Mouse (Mus musculus) MEL (cell line): ENCODE measurements around the gene Fads1. TPM values are rescaled to one million over a fixed set of nuclear protein-coding genes. Genes with fewer than 3 reads are reported as not detected.

Experiments used
- DNase-seq: peaks from one replicate; pipeline ENCODE4 v3.0.0; 2011; ENCODE audit warnings: low read depth, low spot score
- H3K27ac ChIP-seq: 2 replicates; pipeline ENCODE4 v1.5.1; 2012; ENCODE audit warnings: low read depth, mild to moderate bottlenecking, control low read depth, low read length, moderate library complexity; ENCODE audit not compliant: control insufficient read depth
- H3K27me3 ChIP-seq, 2 experiments: fragments of 150-350 bp in 1 of 2; sonication (generic) in 1 of 2; 2 replicates each; pipeline ENCODE4 v1.6.1; 2012; ENCODE audit warnings: low read length in 2 of 2, mild to moderate bottlenecking in 2 of 2, improper control_type of control experiment in 1 of 2, moderate library complexity in 1 of 2; ENCODE audit not compliant: insufficient read depth in 2 of 2, control insufficient read depth in 1 of 2
- H3K36me3 ChIP-seq, 2 experiments: 2 replicates each; pipeline ENCODE4 v1.6.1; 2012 to 2014; ENCODE audit warnings: low read length in 2 of 2, improper control_type of control experiment in 1 of 2, inconsistent platforms in 1 of 2, mild to moderate bottlenecking in 1 of 2; ENCODE audit not compliant: insufficient read depth in 2 of 2, control insufficient read depth in 1 of 2
- H3K4me1 ChIP-seq, 2 experiments: fragments of 150-350 bp in 1 of 2; sonication (generic) in 1 of 2; 2 replicates each; pipeline ENCODE4 v1.6.1; 2012; ENCODE audit warnings: low read length in 2 of 2, improper control_type of control experiment in 1 of 2, mild to moderate bottlenecking in 1 of 2; ENCODE audit not compliant: insufficient read depth in 2 of 2, control insufficient read depth in 1 of 2
- H3K4me3 ChIP-seq, 2 experiments: fragments of 150-350 bp in 1 of 2; sonication (generic) in 1 of 2; 2 replicates each; pipeline ENCODE4 v1.5.1; 2012; ENCODE audit warnings: low read depth in 2 of 2, low read length in 2 of 2, mild to moderate bottlenecking in 2 of 2, moderate library complexity in 2 of 2, control low read depth in 1 of 2, improper control_type of control experiment in 1 of 2; ENCODE audit not compliant: control insufficient read depth in 1 of 2, insufficient read depth in 1 of 2
- H3K79me2 ChIP-seq: 2 replicates; pipeline ENCODE4 v1.6.1; 2012; ENCODE audit warnings: mild to moderate bottlenecking, low read length, moderate library complexity; ENCODE audit not compliant: control insufficient read depth, poor library complexity, insufficient read depth
- H3K9ac ChIP-seq: 2 replicates; pipeline ENCODE4 v1.6.1; 2012; ENCODE audit warnings: low read depth, mild to moderate bottlenecking, control low read depth, low read length, moderate library complexity; ENCODE audit not compliant: control insufficient read depth, poor library complexity, severe bottlenecking
- H3K9me3 ChIP-seq: fragments of 150-350 bp; sonication (generic); replicated peaks from 2 replicates; pipeline ENCODE4 v1.6.1; 2012; ENCODE audit warnings: mild to moderate bottlenecking, low read length, improper control_type of control experiment, moderate library complexity; ENCODE audit not compliant: insufficient read depth
- CHD1 ChIP-seq: IDR thresholded peaks from 2 replicates; pipeline ENCODE4 v1.6.1; 2012; ENCODE audit warnings: low read depth, mild to moderate bottlenecking, inconsistent platforms, low read length, improper control_type of control experiment
- E2F4 ChIP-seq: IDR thresholded peaks from 2 replicates; pipeline ENCODE4 v1.6.1; 2011; ENCODE audit warnings: low read depth, low read length, improper control_type of control experiment, borderline replicate concordance
- ELF1 ChIP-seq: IDR thresholded peaks from 2 replicates; pipeline ENCODE4 v1.6.1; 2014; ENCODE audit warnings: low read depth, mild to moderate bottlenecking, inconsistent platforms, low read length, improper control_type of control experiment, moderate library complexity
- ETS1 ChIP-seq: IDR thresholded peaks from 2 replicates; pipeline ENCODE4 v1.6.1; 2012; ENCODE audit warnings: low read depth, mild to moderate bottlenecking, inconsistent platforms, low read length, improper control_type of control experiment, moderate library complexity
- MAFK ChIP-seq: IDR thresholded peaks from 2 replicates; pipeline ENCODE4 v1.6.1; 2011; ENCODE audit warnings: low read depth, mild to moderate bottlenecking, low read length, improper control_type of control experiment, borderline replicate concordance
- MEF2A ChIP-seq: IDR thresholded peaks from 2 replicates; pipeline ENCODE4 v1.6.1; 2014; ENCODE audit warnings: low read depth, mild to moderate bottlenecking, inconsistent platforms, low read length, improper control_type of control experiment; ENCODE audit not compliant: poor library complexity, insufficient replicate concordance, severe bottlenecking; ENCODE audit errors: extremely low read depth
- MXI1 ChIP-seq: IDR thresholded peaks from 2 replicates; pipeline ENCODE4 v1.6.1; 2011; ENCODE audit warnings: mild to moderate bottlenecking, low read depth, low read length, improper control_type of control experiment
- NELFE ChIP-seq: IDR thresholded peaks from 2 replicates; pipeline ENCODE4 v1.6.1; 2011; ENCODE audit warnings: low read depth, low read length, improper control_type of control experiment
- POLR2A ChIP-seq, 2 experiments: IDR thresholded peaks; 2 replicates each; pipeline ENCODE4 v1.6.1; 2011 to 2012; ENCODE audit warnings: low read length in 2 of 2, mild to moderate bottlenecking in 2 of 2, control low read depth in 1 of 2, improper control_type of control experiment in 1 of 2, low read depth in 1 of 2, moderate library complexity in 1 of 2; ENCODE audit not compliant: control insufficient read depth in 1 of 2, insufficient read depth in 1 of 2, poor library complexity in 1 of 2
- POLR2AphosphoS2 ChIP-seq: IDR thresholded peaks from 2 replicates; pipeline ENCODE4 v1.6.1; 2011; ENCODE audit warnings: low read length, improper control_type of control experiment
- POLR2AphosphoS5 ChIP-seq: IDR thresholded peaks from 2 replicates; pipeline ENCODE4 v1.6.1; 2012; ENCODE audit warnings: low read depth, borderline replicate concordance, mild to moderate bottlenecking, inconsistent platforms, low read length, moderate library complexity, mixed read lengths
- RAD21 ChIP-seq: IDR thresholded peaks from 2 replicates; pipeline ENCODE4 v1.6.1; 2011; ENCODE audit warnings: mild to moderate bottlenecking, low read depth, low read length, improper control_type of control experiment
- RCOR1 ChIP-seq: IDR thresholded peaks from 2 replicates; pipeline ENCODE4 v1.6.1; 2012; ENCODE audit warnings: low read depth, mild to moderate bottlenecking, inconsistent platforms, low read length, improper control_type of control experiment
- SIN3A ChIP-seq: IDR thresholded peaks from 2 replicates; pipeline ENCODE4 v1.6.1; 2012; ENCODE audit warnings: low read length, improper control_type of control experiment, inconsistent platforms
- SMC3 ChIP-seq: IDR thresholded peaks from 2 replicates; pipeline ENCODE4 v1.6.1; 2011; ENCODE audit warnings: low read depth, low read length, improper control_type of control experiment
- TAL1 ChIP-seq: IDR thresholded peaks from 2 replicates; pipeline ENCODE4 v1.6.1; 2012; ENCODE audit warnings: mild to moderate bottlenecking, inconsistent platforms, low read length, moderate library complexity, mixed read lengths
- TBP ChIP-seq: IDR thresholded peaks from 2 replicates; pipeline ENCODE4 v1.8.0; 2011; ENCODE audit warnings: low read depth, low read length, improper control_type of control experiment
- TCF12 ChIP-seq: IDR thresholded peaks from 2 replicates; pipeline ENCODE4 v1.6.1; 2014; ENCODE audit warnings: low read depth, mild to moderate bottlenecking, inconsistent platforms, low read length, improper control_type of control experiment, moderate library complexity
- UBTF ChIP-seq: IDR thresholded peaks from 2 replicates; pipeline ENCODE4 v1.6.1; 2012; ENCODE audit warnings: low read depth, mild to moderate bottlenecking, inconsistent platforms, low read length, improper control_type of control experiment, moderate library complexity, borderline replicate concordance; ENCODE audit not compliant: insufficient read depth
- USF1 ChIP-seq: IDR thresholded peaks from 2 replicates; pipeline ENCODE4 v1.6.1; 2014; ENCODE audit warnings: low read depth, mild to moderate bottlenecking, inconsistent platforms, low read length, improper control_type of control experiment, moderate library complexity
- USF2 ChIP-seq, 2 experiments: IDR thresholded peaks; 2 replicates each; pipeline ENCODE4 v1.6.1; 2011 to 2012; ENCODE audit warnings: improper control_type of control experiment in 2 of 2, low read length in 2 of 2, borderline replicate concordance in 1 of 2, inconsistent platforms in 1 of 2, low read depth in 1 of 2, mild to moderate bottlenecking in 1 of 2; ENCODE audit not compliant: insufficient read depth in 1 of 2
- ZC3H11A ChIP-seq: IDR thresholded peaks from 2 replicates; pipeline ENCODE4 v1.6.1; 2012; ENCODE audit warnings: low read depth, mild to moderate bottlenecking, inconsistent platforms, low read length, improper control_type of control experiment
- ZMIZ1 ChIP-seq: IDR thresholded peaks from 2 replicates; pipeline ENCODE4 v1.6.1; 2012; ENCODE audit warnings: low read depth, mild to moderate bottlenecking, inconsistent platforms, low read length, improper control_type of control experiment, moderate library complexity
- ZNF384 ChIP-seq: IDR thresholded peaks from 2 replicates; pipeline ENCODE4 v1.6.1; 2012; ENCODE audit warnings: low read depth, mild to moderate bottlenecking, inconsistent platforms, low read length, improper control_type of control experiment
- polyA plus RNA-seq, 2 experiments: library from polyadenylated mRNA; stranded (reverse) in 1 of 2; unstranded in 1 of 2; fragments of >175 nt in 1 of 2; fragments of >200 nt in 1 of 2; gene quantifications; 2 replicates each; pipeline versions ENCODE4 v1.2.1 to v1.2.4; 2012; ENCODE audit warnings: low replicate concordance in 2 of 2, low read depth in 1 of 2; ENCODE audit not compliant: insufficient read length in 2 of 2, insufficient read depth in 1 of 2, missing spikeins in 1 of 2
- total RNA-seq: library from RNA; depleted of rRNA; stranded (reverse); fragments of 300-350 nt; gene quantifications from 2 replicates; pipeline ENCODE4 v1.2.3, GENCODE M21; 2012

Fads1 gene
- total and polyA plus RNA-seq, 3 experiments = 36.7 to 69.7 TPM; not detected in 1

DNA sequence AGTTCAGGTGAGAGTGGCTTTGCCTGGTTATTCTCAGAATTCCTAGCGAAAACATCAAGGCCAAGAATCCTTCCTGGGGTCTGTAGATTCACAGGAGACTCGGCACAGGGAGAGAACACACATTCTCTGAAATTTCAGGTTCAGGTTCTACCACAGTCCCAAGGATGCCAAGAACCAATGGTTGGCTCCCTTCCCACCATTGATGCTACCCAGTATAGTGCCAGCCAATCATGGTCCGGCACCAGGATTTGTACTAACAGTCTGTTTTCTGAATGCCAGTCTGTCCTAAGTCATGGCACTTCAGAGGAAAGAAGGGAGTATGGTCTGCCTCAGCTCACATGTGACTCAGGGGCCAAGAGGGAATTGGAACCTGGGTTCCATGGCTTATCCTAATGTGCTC, 3.2 kb downstream of the Fads1 start:
- Histone ChIP-seq H3K4me1 (peaks cover 0 to 11% of the 10 kb centered on the region in 2 experiments; a peak in 3 of 4 replicates), H3K4me3 (no peak overlapping the region), H3K27me3 (no peaks in the 10 kb centered on the region), H3K9me3 (no peaks in the 10 kb centered on the region), H3K27ac (no peak overlapping the region), H3K79me2 (peaks cover 16% of the 10 kb centered on the region), H3K9ac (no peak overlapping the region), H3K36me3 (peaks cover 0 to 8% of the 10 kb centered on the region in 2 experiments; a peak in 3 of 4 replicates)
- TF ChIP-seq ETS1 (no peak), ZC3H11A (no peak), USF2 (IDR thresholded peaks at IDR 0.05; ENCODE audit: borderline replicate concordance in 1 of 2, insufficient read depth in 1 of 2, low read depth in 1 of 2, low read length in 2 of 2) (no peak), UBTF (no peak), ZNF384 (no peak), USF1 (no peak), NELFE (no peak), MEF2A (no peak), CHD1 (no peak), POLR2AphosphoS2 (no peak), POLR2A (IDR thresholded peaks at IDR 0.05; ENCODE audit: control insufficient read depth in 1 of 2, insufficient read depth in 1 of 2, low read depth in 1 of 2, low read length in 2 of 2, poor library complexity in 1 of 2) (no peak), TCF12 (no peak), SIN3A (no peak), ZMIZ1 (no peak), TAL1 (no peak), MXI1 (no peak), SMC3 (no peak), MAFK (no peak), E2F4 (no peak), RAD21 (no peak)
- no peak for DNase-seq

- Histone ChIP-seq H3K4me1 (peaks cover 0 to 18% of the 10 kb centered on the region in 2 experiments; a peak in 3 of 4 replicates), H3K9ac (no peak overlapping the region), H3K36me3 (peaks cover 0 to 11% of the 10 kb centered on the region in 2 experiments; a peak in 3 of 4 replicates), H3K27me3 (no peaks in the 10 kb centered on the region), H3K4me3 (no peak overlapping the region)
- TF ChIP-seq POLR2AphosphoS2 = no peak
- no peak for TF ChIP-seq ELF1
- TF ChIP-seq USF1 = no peak
- TF ChIP-seq TBP = no peak
- TF ChIP-seq POLR2AphosphoS5 = no peak
- TF ChIP-seq RCOR1 = no peak
- TF ChIP-seq, all 39 proteins: peak for 0
- H3K9me3 ChIP-seq = no peaks in the 10 kb centered on the region
- DNase-seq = no peak
- no peak overlapping the region for H3K27ac ChIP-seq
- H3K79me2 ChIP-seq = peaks cover 16% of the 10 kb centered on the region
Observed at GRCm38 (mm10) chr19:10186569-10186968, 3.9 kb downstream of the Fads1 start.
